Mouse (Mus musculus): ENCODE data around the gene Vmn1r44.
"Not testable (repeated sequence)": the region's sequence is repeated elsewhere in the genome, so short reads cannot be mapped to it uniquely, and the experiment has no call there.

Gene Vmn1r44

GRCm38 (mm10) chr6:89883360-89883759 lies at the start of gene Vmn1r44:
Gene Vmn1r44, plus strand, starts transcription at chr6:89883660.
- POLR2A ChIA-PET, result no interaction called here
- CTCF ChIA-PET, result no interaction called here

- CTCF ChIA-PET, result no interaction called here
- POLR2A ChIA-PET, result no interaction called here
Observed at GRCm38 (mm10) chr6:89857552-89857951, 25.9 kb upstream of the Vmn1r44 start.

- CTCF ChIA-PET, result no interaction called here
- POLR2A ChIA-PET, result no interaction called here
Observed at GRCm38 (mm10) chr6:89859839-89860238, 23.6 kb upstream of the Vmn1r44 start.

- CTCF ChIA-PET, result no interaction called here
- POLR2A ChIA-PET, result no interaction called here
Observed at GRCm38 (mm10) chr6:89863792-89864191, 19.7 kb upstream of the Vmn1r44 start.

GRCm38 (mm10) chr6:89867276-89867675 lies 16.2 kb upstream of the Vmn1r44 start:
- ChIA-PET POLR2A (no interaction called here), CTCF (no interaction called here)

- ChIA-PET CTCF (no interaction called here), POLR2A (no interaction called here)
Observed at GRCm38 (mm10) chr6:89867976-89868375, 15.5 kb upstream of the Vmn1r44 start.

- POLR2A ChIA-PET, result interaction anchor here in 1 of 4 experiments (1.6 kb wide), 1 partner anchor 9 kb away, joined by 4 read pairs; no protein-coding TSS in a partner anchor
- CTCF ChIA-PET, result not testable (repeated sequence)
Observed at GRCm38 (mm10) chr6:89876313-89876712, 7.1 kb upstream of the Vmn1r44 start, which contains the start of the genes Vmn1r42 and Vmn1r43. Gene Vmn1r42, minus strand, starts transcription at chr6:89876413. Gene Vmn1r43, minus strand, starts transcription at chr6:89876413.

GRCm38 (mm10) chr6:89876963-89877362 lies 6.5 kb upstream of the Vmn1r44 start:
- POLR2A ChIA-PET, result interaction anchor here in 2 of 4 experiments (0.6 to 1.6 kb wide), 2 partner anchors 9 to 558 kb away, joined by 4 read pairs; no protein-coding TSS in a partner anchor
- CTCF ChIA-PET, result no interaction called here

GRCm38 (mm10) chr6:89880867-89881266 lies 2.6 kb upstream of the Vmn1r44 start:
- CTCF ChIA-PET, result no interaction called here
- POLR2A ChIA-PET, result no interaction called here

GRCm38 (mm10) chr6:89883812-89884211 lies 352 bp downstream of the Vmn1r44 start:
- POLR2A ChIA-PET, result no interaction called here
- CTCF ChIA-PET, result no interaction called here

GRCm38 (mm10) chr6:89940498-89940897 lies 57.0 kb downstream of the Vmn1r44 start, which contains the start of gene Vmn1r45:
Gene Vmn1r45, minus strand, starts transcription at chr6:89940598.
- POLR2A ChIA-PET, CTCF ChIA-PET: not testable (repeated sequence)

GRCm38 (mm10) chr6:89940926-89941325 lies 57.5 kb downstream of the Vmn1r44 start:
- ChIA-PET POLR2A (no interaction called here), CTCF (no interaction called here)

Data from embryonic stem cell, embryonic (primary cell).